Mouse (Mus musculus): ENCODE results near the gene Cnot11. TPM values are rescaled to one million over a fixed set of nuclear protein-coding genes. Genes with fewer than 3 reads are reported as not detected.

The Cnot11 gene
- total RNA-seq, 2 experiments from 2014 or later = 25.9 to 28.7 TPM

GRCm38 (mm10) chr1:39531036-39531435 is 3.8 kb upstream of the Cnot11 start:
- ATAC-seq (replicated peaks; ENCODE audit: poor library complexity, severe bottlenecking) = no peak

DNA sequence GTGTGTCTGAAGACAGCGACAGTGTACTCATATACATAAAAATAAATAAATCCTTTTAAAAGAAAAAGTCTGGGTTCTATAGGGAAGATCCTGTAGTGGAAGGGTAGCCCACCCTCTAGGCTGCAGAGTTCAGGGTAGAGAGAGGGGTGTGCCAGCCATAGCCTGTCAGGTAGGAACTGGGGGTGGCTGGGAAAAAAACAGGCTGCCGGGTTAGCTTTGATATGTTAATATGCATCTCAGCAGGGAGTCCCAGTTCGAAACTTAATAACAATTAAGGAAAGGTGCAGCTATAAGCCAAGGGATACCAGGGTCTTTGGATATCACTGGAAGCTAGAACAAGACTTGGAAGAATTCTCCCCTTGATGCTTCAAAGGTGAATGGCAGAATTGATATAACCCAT is 875 bp upstream of the Cnot11 start:
- ATAC-seq (replicated peaks; ENCODE audit: poor library complexity, severe bottlenecking) = no peak

- peak; percentile 98 for ATAC-seq (replicated peaks; ENCODE audit: poor library complexity, severe bottlenecking)
These were observed 921 bp downstream of the Cnot11 start for GRCm38 (mm10) chr1:39535515-39536311.

DNA sequence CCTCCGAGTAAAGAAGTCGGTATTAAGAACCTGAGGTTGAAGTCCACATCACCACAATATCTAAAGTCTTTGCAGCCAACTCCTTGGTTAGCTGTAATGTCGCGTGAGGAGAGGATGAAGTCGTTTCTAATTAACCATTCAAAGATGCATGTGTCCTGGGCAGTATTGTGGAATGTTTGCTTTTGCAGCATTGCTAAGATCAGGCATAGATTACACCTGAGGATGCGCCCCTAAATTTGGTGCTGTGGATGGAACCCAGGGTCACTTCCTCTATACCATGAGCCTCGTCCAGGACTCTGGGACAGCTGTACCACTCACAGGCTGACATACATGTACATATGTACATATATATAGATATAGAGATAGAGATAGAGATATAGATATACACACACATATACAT is 1.9 kb downstream of the Cnot11 start:
- no peak for ATAC-seq (replicated peaks; ENCODE audit: poor library complexity, severe bottlenecking)

DNA sequence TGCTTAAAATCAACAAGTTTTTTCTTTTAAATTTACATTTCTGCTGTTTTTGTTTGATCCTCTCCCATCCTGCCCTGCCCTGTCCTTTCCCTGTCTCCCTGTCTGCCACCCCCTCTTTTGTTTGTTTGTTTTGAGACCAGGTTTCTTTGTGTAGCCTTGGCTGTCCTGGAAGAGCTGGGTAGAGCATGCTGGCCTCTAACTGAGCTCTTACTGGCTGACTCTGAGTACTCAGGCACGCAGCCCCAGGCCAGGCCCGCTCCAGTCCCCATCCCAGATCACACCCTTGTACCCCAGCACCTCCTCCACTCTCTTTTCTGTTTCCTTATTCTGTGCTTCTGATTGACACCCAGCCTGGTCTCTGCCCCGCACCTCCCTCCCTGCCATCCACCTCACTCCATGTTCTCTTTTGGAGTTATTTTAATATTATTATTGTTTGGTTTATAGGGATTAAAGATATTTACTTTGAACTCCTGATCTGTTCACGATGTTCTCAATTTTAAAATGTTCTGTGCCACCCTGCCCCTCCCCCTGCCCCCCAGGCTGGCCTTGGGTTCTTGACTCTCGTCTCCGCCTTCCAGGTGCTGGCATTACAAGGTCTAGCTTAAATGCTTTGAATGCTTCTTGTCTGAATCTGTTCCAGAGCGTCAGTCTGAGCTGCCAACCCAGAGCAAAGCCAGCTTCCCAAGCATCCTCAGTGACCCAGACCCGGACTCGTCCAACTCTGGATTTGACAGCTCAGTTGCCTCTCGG is 3.0 kb downstream of the Cnot11 start:
- ATAC-seq (replicated peaks; ENCODE audit: poor library complexity, severe bottlenecking) = no peak

DNA sequence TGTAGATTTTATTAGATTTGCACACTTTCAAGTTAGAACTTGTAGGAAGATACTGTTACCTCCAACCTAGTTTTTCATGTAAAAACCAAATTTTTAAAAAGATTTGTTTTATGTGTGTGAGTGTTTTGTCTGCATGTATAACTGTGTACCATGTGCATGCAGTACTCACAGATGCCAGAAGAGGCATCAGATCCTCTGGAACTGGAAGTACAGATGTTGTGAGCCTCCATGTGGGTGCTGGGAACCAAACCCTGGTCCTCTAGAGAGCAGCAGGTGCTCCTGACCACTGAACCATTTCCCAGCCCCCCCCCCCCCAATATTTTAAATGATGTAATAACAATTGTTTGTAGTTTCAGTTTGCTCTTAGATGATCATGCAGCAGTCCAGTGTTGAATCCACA is 5.8 kb downstream of the Cnot11 start:
- ATAC-seq (replicated peaks; ENCODE audit: poor library complexity, severe bottlenecking) = no peak

- ATAC-seq (replicated peaks; ENCODE audit: poor library complexity, severe bottlenecking) = no peak
These were observed 10.8 kb downstream of the Cnot11 start for GRCm38 (mm10) chr1:39545589-39545988.

DNA sequence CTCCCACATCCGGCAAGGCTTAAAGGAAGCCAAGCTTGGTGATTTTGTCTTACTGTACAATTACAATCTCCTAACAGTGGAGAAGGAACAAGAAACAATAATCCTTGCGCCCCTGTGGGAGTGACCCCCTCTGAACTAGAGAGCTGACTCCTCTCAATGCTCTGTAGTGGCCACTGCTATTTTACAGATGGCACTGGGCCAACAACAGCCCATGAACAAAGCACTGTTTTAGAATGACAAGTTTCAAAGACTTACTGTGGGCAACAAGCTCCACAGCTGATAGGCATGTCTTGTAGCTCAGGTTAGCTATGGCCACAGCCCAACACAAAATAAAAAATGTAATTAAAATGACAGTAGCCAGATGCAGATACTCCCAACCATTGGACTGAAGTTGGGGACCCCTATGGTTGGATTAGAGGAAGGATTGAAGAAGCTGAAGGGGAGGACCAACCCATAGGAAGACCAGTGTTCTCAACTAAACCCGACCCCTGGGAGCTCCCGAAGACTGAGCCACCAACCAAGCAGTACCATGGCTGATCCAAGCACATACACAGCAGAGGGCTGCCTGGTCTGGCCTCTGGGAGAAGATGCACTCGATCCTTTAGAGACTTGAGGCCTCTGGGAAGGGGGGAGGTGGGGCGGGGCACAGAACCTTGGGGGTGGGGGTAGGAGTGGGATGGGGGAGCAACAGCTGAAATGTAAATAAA is 11.5 kb downstream of the Cnot11 start:
- no peak for ATAC-seq (replicated peaks; ENCODE audit: poor library complexity, severe bottlenecking)

- no peak for ATAC-seq (replicated peaks; ENCODE audit: poor library complexity, severe bottlenecking)
These were observed 12.4 kb downstream of the Cnot11 start for GRCm38 (mm10) chr1:39547238-39547637.

DNA sequence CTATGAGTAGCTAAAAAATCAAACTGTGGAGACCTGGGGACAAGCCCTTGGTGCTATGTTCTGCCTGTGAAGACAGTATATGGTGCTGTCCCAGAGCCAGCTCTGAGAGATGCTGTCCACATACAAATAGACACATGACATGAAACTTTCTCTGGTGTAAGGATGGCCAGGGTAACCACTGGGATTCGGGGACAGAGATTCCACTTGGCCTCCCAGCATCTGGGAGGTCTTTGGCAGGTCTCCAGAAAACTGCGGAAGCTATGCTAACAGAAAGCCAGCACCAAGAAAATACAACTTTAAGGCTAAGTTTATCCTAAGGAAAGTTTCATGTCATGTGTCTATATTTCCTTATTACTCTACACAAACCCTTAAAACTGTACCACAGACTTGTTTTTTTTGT is 15.0 kb downstream of the Cnot11 start:
- no peak for ATAC-seq (replicated peaks; ENCODE audit: poor library complexity, severe bottlenecking)

- no peak for ATAC-seq (replicated peaks; ENCODE audit: poor library complexity, severe bottlenecking)
These were observed 21.0 kb downstream of the Cnot11 start for GRCm38 (mm10) chr1:39555556-39556415.

GRCm38 (mm10) chr1:39559009-39559408 is 24.2 kb downstream of the Cnot11 start:
- ATAC-seq (replicated peaks; ENCODE audit: poor library complexity, severe bottlenecking) = no peak

GRCm38 (mm10) chr1:39561920-39562319 is 27.1 kb downstream of the Cnot11 start:
- ATAC-seq (replicated peaks; ENCODE audit: poor library complexity, severe bottlenecking) = no peak

- no peak for ATAC-seq (replicated peaks; ENCODE audit: poor library complexity, severe bottlenecking)
These were observed 28.4 kb downstream of the Cnot11 start for GRCm38 (mm10) chr1:39563161-39563560.

DNA sequence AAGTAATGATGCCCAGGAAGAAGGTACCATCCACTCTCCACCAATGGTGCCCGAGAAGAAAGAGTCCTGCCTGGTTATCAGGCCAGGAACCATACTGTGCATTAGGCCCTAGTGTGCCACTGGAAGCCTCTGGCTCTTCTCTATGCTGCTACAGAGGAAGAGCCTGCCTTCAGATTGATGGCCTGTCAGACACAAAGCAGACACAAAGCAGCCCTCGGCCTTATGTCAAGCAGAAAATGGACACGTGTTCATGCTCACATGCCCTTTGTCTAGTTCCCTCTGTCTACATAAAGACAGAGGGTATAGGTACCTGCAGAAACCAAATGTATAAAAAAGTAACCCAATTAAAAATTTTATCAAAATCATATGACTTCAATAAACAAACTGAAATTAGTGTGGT is 29.8 kb downstream of the Cnot11 start:
- ATAC-seq (replicated peaks; ENCODE audit: poor library complexity, severe bottlenecking) = no peak

- ATAC-seq (replicated peaks; ENCODE audit: poor library complexity, severe bottlenecking) = no peak
These were observed 33.3 kb downstream of the Cnot11 start for GRCm38 (mm10) chr1:39568079-39568478.

- no peak for ATAC-seq (replicated peaks; ENCODE audit: poor library complexity, severe bottlenecking)
These were observed 36.9 kb downstream of the Cnot11 start for GRCm38 (mm10) chr1:39571653-39572052.

GRCm38 (mm10) chr1:39573890-39574289 is 39.1 kb downstream of the Cnot11 start:
- no peak for ATAC-seq (replicated peaks; ENCODE audit: poor library complexity, severe bottlenecking)

GRCm38 (mm10) chr1:39575778-39576375 is 41.1 kb downstream of the Cnot11 start:
- no peak for ATAC-seq (replicated peaks; ENCODE audit: poor library complexity, severe bottlenecking)

Measured in granulocyte monocyte progenitor cell, adult 5-6 weeks (primary cell).